Mouse (Mus musculus) stomach, postnatal 0 days (tissue): ENCODE results near the gene Fgf22.

Source experiments
- CTCF ChIP-seq: IDR thresholded peaks from 2 replicates; pipeline ENCODE4 v1.5.1; 2016; ENCODE audit warnings: antibody characterized with exemption, low read depth, mild to moderate bottlenecking, moderate library complexity
- EP300 ChIP-seq: optimal IDR thresholded peaks from 2 replicates; pipeline ENCODE3; 2016; ENCODE audit warnings: antibody characterized with exemption

GRCm38 (mm10) chr10:79773208-79773607 is 18.3 kb downstream of the Fgf22 start:
- TF ChIP-seq CTCF (no peak), EP300 (no peak)
